Mouse (Mus musculus) cerebellum, postnatal 4 days (tissue): ENCODE data around the gene Avpr1b.

Source experiments
- DNase-seq, 2 experiments: peaks; one replicate each; pipeline ENCODE4 v3.0.0; 2022; ENCODE audit warnings: low spot score in 2 of 2, mixed read lengths in 1 of 2

The Avpr1b gene

DNA sequence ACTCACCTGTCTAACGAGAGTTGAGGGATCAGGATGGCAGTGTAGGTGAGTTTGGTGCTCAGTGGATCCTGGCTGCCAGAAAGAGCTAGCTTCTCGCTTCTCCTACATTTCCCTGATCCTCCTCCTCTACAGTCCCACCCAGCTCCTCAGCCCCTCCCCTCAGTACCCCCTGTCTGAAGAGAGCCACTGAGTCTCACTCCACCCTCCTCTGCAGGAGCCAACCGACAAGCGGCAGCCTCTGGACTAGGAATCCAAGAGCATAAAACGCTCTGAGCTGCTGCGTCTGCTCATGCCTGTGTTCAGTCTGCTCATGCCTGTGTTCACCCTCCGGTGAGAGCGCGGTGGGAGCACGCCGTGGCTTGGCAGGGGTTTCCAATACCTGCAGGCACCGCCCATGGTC lies at the start of gene Avpr1b:
TSS of gene Avpr1b (plus strand) at position 335 of the 400 bp plus-strand sequence.
- no peak for DNase-seq

DNA sequence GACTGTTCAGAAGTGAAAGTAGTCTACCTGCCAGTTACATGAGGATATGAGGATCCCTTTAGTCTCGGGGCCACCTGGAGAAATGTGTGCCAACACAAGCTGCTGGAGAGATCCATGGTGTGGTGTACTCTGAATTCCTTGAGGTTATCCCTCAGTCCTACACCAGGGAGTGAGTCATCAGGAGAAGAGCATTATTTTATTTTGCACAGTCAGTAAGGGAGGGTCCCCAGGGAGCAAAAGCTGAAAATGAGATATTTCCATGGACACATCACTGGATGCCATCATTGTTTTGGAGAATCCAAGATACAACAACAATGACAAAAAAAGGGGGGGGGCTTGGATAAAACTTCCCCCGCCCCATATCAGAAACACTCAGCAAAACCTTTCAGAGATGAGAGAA lies 47.1 kb upstream of the Avpr1b start:
- DNase-seq, result no peak

DNA sequence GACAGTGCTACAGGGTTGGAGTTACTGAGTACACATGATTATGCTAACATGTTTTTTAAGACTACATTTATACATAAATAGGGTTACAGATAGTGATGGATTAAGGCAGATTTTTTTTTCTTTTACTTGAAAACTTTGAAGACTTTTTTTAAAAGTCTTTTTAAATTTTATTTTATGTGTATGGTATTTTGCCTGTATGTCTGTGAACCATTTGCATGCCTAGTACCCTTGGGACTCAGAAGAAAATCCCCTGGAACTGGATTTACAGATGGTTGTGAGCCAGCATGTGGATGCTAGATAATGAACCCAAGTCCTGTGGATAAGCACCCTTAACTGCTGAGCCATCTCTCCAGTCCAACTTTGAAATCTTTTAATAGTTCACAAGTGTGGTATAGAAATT lies 45.6 kb upstream of the Avpr1b start:
- DNase-seq, result no peak

DNA sequence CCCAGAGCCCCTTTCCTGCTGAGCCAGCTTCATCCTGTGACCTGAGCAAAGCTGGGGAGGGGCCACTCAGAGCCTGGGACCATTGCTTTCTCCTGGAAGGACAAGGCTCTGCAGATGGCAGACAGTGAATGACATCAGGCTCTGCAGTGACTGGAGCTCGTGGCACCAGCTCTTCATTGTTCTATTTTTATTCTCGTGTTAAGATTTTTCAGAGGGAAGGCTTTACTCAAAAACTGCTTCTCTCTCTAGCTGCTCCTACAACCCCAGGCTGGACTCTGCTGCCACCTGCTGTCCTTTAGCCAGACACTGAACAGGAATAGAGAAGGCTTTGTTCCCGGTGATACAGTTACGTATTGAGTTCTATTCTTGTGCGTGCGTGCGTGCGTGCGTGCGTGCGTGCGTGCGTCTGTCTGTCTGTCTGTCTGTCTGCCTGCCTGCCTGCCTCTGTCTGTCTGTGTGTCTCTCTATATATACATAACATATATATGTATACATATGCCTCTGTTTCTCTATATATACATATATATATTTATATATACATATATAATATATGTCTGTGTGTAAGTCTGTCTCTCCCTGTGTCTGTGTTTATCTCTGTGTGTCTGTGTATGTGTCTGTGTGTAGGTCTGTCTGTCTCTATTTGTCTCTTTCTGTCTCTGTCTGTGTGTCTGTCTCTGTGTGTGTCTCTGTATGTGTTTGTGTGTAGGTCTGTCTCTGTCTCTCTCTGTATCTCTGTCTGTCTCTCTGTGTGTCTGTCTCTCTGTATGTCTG lies 43.8 kb upstream of the Avpr1b start:
- peak; percentile 39 to 76 for DNase-seq

DNA sequence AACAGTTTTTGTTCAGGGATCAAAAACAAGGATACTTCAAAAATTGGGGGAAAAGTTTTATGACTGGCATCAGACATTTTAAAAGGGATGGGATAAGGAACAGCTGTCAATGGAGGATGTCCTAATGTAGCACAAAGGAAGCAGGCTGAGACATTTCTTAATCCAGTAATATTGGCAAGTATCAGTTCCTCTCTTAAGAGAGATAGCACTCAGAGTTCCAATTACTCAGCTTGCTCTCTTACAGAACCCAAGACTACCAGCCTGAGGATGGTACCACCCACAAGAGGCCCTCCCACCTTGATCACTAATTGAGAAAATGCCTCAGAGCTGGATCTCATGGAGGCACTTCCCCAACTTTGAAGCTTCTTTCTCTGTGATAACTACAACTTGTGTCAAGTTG lies 38.5 kb upstream of the Avpr1b start:
- no peak for DNase-seq

DNA sequence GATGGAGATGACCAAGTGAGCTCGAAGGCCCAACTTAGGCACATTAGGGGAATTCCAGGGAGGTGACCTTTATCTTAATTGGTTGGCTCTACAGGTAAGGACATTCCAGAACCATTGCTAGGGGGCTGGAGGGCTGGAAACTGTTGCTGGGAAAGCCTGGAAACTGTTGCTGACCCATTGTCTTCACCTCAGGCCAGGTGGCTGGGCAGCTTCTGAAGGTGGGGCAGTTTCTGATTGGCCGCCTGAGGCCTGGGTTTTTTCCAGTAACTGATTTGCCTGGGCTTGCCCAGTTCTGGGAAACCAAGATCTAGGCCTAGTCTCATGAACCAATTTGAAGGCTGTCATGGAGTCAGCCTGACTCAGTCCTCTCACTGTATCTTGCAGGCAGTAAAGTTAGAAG lies 37.0 kb upstream of the Avpr1b start:
- DNase-seq, result no peak

DNA sequence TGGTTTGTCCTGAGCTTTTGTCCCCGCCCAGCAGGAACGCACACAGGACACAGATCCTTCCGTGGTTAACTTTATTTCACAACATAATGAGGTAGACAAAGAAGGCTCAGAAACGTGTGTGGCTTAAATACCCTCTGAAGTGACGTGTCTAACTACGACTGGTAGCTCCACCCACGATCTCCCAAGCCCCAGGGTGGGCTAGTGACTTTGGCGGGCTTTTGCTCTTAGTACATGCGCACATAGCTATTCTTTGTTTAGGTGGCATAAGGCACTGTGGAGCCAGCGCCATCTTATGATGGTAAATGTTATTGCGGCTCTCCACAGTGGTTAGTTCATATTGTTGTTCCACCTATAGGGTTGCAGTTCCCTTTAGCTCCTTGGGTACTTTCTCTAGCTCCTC lies 33.0 kb upstream of the Avpr1b start:
- peak in 1 of 2 experiments; percentile 35 for DNase-seq

DNA sequence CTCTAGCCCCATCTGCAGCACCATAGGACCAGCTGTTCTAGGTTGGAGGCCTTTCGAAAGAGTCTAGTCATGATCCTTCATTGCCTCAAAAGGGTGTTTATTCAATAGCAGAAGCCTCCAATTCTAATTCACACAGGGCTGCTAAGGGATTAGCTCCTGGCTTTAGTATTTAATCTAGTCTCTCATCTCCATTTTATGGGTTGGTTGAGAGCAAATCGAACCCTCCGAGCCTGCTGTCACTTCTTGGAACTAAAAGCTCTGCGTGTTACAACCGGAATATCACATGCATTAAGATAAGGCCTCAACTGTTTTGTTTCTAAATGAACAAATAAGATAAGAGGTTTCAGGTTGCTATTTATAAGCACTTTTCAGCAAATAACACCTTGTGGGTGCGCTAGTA lies 29.3 kb upstream of the Avpr1b start:
- no peak for DNase-seq

DNA sequence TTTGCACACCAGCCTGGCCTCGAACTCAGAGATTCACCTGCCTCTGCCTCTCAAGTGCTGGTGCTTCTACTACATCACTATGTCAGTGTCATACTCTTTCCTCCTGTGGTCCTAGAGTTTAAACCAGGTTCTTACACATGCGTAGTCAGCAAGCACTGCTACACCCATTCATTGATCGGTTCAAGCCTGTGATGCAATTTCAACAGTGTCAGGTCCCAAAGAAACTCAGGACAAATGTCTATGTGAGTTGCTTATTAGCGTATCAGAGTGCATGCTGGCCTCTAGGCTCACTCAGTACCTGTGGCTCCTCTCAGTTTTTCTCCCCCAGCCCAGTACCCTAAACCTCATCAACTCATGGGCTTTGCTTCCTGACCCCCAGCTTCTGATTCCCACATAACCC lies 28.6 kb upstream of the Avpr1b start:
- no peak for DNase-seq

DNA sequence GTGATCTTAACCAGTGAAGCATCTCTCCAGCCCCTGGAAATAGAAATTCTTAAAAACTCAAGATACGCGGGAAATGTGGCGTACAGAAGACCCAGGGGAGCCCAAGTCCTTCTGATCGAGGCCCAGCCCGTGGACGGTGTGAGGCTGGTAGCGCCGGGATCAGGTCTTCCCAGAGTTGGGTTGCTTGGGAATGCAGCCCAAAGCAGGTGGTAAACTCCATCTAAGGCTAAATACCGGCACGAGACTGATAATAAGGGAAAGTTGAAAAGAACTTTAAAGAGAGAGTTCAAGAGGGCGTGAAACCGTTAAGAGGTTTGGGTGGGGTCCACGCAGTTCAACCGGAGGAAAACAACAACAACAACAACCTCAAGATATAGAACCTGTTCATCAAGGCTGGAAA lies 25.3 kb upstream of the Avpr1b start:
- DNase-seq, result no peak

DNA sequence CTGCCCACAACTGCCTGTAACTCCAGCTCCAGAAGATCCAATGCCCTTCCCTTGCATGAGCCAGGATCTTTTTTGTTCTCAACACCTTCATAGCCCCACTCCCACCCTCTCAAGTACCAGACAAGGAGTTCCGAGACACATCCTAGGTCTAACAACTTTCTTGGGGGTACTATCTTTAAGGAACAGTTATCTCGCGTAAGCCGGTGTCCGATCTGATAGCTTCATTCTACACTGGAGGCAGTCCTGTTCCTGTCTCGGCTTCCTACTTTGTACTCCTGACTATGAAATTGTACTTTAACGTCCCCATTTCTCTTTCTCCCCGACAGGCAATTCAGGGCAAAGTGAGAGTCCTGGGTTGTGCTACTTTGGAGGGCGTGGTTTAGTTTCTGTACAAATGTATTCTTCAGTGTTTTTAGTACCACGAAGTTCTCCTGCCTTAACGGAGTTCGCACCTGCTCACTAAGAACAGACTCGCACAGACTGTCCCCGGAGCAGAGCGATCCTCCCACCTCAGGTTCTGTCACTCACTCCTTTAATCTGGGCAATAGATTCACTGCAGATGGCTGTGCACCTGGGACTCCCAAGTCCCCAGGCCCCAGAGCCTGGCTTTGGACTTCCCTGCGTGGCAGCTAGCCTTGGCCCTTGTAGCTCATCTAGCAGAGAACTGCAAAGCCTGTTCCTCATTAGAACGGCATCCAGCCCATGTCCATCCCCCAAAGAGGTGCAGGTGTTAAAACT lies 19.9 kb upstream of the Avpr1b start:
- peak in 1 of 2 experiments; percentile 14 for DNase-seq

DNA sequence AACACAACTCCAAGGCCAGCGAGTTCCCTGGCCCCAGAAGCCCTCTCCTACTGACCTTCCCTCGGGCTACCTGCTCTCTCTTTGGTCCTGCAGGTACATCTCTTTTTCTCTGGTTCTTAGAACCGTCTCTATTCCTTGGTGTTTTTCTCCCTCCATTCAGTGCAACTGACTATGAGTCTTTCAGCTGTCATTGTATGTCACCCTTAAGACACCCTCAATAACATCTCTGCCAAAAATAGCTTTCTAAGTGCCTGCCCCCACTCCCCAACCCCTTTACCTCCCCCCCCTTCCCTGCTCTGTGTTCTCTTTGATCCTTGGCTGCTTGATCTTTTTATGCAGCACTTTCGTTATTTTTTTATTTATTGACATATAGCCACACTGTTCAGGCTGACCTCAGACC lies 18.6 kb upstream of the Avpr1b start:
- DNase-seq, result no peak

DNA sequence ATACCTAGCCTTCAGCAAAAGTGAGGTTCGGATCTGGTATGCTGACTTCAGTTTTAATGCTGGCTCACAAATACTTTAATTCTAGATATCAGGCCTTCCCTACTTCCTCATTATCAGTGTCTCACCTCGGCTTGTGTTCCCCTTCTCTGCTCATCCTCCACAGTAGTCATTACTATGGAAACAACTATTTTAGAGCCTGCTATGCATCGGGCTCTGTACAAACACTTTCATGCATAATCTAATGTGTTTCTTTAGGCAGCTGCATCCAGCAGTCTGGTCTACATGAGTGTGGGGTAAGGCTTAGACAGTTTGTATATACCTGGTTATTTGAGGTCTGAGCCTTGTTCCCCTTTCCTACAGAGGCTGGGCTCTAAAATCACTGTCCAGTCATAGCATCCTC lies 15.4 kb upstream of the Avpr1b start:
- no peak for DNase-seq

DNA sequence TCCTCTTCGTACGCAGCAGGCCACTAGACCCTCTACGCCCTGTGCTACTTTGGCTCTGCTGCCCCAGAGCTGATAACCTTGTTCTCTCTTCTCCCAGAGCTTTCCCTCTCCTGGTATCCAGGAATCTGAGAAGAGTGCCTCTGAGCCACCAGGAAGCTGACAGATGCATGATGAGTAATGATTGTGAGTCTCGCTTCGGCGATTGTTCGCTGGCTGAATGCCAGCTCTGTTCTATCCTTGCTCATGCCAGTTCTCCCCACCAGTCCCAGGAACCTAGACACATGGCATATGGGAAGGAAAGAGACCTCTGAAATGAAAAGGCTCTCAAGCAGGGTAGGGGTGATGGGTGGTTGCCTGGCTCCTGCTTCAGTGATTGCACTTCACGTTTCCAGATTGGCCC lies 12.2 kb upstream of the Avpr1b start:
- DNase-seq, result peak in 1 of 2 experiments; percentile 46

DNA sequence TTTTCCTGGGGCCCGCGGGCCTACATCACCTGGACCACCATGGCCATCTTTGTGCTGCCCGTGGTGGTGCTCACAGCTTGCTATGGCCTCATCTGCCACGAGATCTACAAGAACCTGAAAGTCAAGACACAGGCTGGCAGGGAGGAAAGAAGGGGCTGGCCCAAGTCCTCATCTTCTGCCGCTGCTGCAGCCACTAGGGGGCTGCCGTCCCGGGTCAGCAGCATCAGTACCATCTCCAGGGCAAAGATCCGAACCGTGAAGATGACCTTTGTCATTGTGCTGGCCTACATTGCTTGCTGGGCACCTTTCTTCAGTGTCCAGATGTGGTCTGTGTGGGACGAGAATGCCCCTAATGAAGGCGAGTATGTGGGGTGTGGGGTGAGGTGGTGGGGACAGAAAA lies 1.3 kb downstream of the Avpr1b start:
- no peak for DNase-seq

DNA sequence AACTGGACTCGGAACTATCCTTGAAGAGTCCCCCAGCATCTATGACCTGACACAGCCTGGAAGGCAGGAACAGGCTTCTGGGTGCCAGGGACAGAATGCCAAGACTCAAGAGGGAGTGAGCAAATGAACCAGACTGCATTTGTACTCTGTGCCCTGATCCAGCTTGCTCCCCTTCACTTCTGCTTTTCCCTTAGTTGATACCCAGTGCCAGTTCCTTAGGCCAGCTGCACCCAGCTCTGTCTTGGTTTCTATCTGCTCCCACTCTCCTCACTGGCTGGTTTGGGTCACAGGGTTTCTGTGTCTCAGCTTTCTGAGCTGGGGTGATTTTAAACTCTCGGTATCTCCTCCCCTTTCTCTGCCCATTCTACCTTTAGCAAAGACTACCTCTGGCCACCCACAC lies 7.7 kb downstream of the Avpr1b start:
- no peak for DNase-seq

DNA sequence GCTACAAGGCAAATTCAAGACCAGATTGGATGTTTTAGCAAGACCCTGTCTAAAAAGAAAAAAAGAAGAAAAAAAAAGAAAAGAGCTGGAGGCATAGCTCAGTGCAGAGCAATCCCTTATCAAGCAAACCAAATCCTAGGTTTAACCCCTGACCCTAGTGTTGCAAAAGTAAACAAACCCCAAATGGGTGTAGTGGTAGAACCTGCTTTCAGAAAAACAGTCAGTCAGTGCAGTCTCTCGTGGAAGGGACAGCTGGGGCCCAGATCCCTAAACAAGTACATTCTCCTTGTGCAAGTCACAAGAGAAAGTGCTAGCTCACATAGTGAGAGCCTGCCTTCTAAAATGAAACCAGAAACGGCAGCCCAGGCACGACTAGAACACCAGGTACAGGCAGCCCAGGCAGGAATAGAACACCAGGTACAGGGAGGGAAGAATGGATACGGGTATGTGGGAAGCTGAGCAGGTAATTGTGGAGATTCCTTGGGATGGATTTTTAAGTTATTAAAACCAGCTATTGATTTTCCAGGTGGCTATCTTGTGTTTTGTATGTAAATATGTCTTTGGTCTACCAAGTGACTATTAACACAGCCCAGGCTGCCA lies 13.6 kb downstream of the Avpr1b start:
- DNase-seq, result no peak

DNA sequence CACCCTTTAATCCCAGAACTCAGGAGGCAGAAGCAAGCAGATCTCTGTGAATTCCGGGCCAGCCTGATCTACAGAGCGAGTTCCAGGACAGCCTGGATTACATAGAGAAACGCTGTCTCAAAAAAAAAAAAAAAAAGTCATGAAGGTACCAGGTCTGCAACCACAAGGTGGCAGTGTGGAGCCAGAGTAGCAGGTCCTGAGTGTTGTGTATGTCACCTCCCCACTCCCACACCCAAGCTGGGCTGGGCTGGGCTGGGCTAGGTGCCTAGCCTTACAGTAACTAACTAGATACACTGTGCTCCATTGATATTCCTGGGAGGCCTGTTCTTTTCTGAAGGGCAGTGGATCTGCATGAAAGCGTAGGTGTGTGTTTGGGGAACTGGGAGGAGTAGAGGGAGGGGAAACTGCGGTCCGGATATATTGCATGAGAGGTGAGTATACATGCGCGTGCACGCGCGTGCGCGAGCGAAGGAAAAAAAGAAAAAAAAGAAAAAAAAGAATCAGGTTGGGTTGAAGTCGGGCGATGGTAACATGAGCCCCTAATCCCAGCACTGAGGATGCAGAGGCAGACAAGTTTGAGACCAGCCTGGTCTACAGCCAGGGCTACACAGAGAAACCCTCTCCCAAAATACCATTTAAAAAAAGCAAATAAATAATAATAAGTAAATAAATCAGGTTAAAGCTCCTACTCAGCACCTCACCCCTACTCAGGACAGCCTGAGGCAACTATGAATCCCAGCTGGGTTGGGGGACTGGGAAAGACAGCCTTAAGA lies 14.5 kb downstream of the Avpr1b start:
- peak; percentile 42 to 68 for DNase-seq

DNA sequence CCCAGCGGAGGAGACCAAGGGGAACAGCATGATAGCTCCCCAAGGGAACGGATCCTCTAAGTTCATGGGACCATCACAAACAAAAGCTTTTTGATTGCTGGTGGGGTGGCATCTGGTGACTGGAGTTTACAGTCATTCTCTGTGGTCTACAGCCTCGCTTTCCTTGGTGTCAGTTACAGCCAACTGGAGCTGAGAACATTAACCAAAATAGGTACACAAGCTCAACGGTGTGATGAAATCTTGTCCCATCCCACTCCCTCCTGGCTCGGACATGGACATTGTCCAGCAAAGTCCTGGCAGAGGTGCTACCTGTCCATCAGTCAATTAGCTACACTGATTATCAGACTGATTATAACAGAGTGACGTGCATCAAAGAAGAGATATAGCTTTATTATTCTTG lies 15.6 kb downstream of the Avpr1b start:
- no peak for DNase-seq

DNA sequence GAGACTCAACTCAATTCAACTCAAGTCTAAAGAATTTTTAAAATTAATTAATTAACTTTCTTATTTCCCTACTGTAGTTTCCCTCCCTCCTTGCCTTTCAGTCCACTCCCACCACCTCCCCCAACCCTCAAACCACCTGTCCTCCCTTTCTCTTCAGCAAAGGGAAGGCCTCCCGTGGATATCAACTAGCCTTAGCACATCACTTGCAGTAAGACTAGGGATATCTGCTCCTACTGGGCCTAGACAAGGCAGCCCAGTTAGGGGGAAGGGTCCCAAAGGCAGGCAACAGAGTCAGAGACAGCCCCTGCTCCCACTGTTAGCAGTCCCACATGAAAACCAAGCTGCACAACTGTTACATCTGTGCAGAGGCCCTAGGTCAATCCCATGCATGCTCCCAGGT lies 17.1 kb downstream of the Avpr1b start:
- no peak for DNase-seq

DNA sequence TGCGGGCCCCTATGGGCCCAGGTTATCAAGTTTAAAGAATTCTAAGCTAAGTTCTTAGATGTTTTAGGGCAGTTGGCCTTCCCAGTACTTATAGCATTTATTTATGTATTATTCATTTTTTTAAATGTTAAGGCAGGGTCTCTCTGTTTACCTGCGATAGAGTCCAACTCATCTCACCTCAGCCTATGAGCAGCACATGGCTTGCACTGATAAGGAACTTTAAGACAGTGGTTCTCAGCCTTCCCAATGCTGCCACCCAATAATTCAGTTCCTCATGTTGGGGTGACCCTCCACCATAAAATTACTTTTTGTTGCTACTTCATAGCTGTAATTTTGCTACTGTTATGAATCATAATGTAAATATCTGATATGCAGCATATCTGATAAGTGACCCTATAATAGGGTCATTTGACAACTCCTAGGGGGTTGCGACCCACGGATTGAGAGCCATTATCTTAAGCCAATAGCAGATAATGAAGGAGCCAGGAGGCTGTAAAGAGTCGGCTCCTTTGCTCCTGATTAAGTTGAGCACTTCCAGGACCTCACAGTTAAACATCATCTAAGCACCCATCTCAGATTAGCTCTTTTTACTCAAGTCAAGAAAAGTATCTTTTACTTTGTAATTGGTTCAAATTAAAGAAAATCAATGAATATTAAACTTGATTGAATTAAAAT lies 17.6 kb downstream of the Avpr1b start:
- DNase-seq, result no peak

DNA sequence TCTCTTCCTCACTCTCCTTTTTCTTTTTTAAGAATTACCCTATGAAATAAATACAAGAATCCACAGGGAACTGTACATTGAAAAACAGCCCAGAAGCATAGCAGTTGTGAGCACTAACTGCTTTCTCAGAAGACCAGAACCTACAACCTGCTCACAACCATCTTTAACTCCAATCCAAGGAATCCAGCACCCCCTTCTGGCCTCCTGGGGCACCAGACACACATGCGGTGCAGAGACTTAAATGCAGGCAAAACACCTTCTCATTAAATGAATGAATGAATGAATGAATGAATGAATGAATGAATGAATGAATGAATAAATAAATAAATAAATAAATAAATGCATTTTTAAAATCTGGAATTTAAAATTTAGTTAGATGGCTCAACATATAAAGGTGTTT lies 19.5 kb downstream of the Avpr1b start:
- no peak for DNase-seq
